Mouse (Mus musculus): ENCODE data around the gene Mapk11. TPM values are rescaled to one million over a fixed set of nuclear protein-coding genes. Genes with fewer than 3 reads are reported as not detected.

The Mapk11 gene
- polyA plus RNA-seq, 2 experiments: 7.0 to 13.4 TPM

GRCm38 (mm10) chr15:89122649-89123366 lies 26.6 kb downstream of the Mapk11 start, which contains the start of gene Tubgcp6:
Gene Tubgcp6, minus strand, starts transcription at chr15:89123112.
- Histone ChIP-seq H3K9ac (ENCODE audit: low read depth, low read length, severe bottlenecking) (peak within 1 kb of the TSS; percentile 85), H3K27me3 (ENCODE audit: control insufficient read depth, insufficient read depth, low read length) (no peaks in the 10 kb centered on the region)
- under 1% methylated on average over 47 of the region's 47 CpGs for WGBS

GRCm38 (mm10) chr15:89118007-89118406 lies 31.4 kb downstream of the Mapk11 start:
- no peak overlapping the region for H3K4me2 ChIP-seq (replicated peaks; ENCODE audit: low read depth, low read length, severe bottlenecking)
- ATAC-seq (ENCODE audit: low FRiP score, low read depth) (no peak), DNase-seq (ENCODE audit: low spot score) (no peak)
- no peak overlapping the region for H3K9ac ChIP-seq (ENCODE audit: low read depth, low read length, severe bottlenecking)
- TF ChIP-seq POLR2A (IDR thresholded peaks at IDR 0.05; ENCODE audit: borderline replicate concordance, extremely low read depth, insufficient read depth, insufficient read length): no peak
- H3K27me3 ChIP-seq (ENCODE audit: control insufficient read depth, insufficient read depth, low read length): no peaks in the 10 kb centered on the region
- no peaks in the 10 kb centered on the region for H3K9me3 ChIP-seq (ENCODE audit: control insufficient read depth, low read length)
- H3K4me3 ChIP-seq (replicated peaks; ENCODE audit: low read length): no peak overlapping the region
- H3K27ac ChIP-seq (replicated peaks; ENCODE audit: low read depth, low read length): no peak overlapping the region
- H3K4me1 ChIP-seq (ENCODE audit: control insufficient read depth, insufficient read depth, low read length): peaks cover 18% of the 10 kb centered on the region
- H3K36me3 ChIP-seq (ENCODE audit: control insufficient read depth, insufficient read depth, low read length): peaks cover 62% of the 10 kb centered on the region

More at GRCm38 (mm10) chr15:89122649-89123366, 26.6 kb downstream of the Mapk11 start, which contains the start of gene Tubgcp6:
- Histone ChIP-seq H3K4me3 (replicated peaks; ENCODE audit: low read length) (peak within 1 kb of the TSS; percentile 83), H3K36me3 (ENCODE audit: control insufficient read depth, insufficient read depth, low read length) (peaks cover 20% of the 10 kb centered on the region), H3K9me3 (ENCODE audit: control insufficient read depth, low read length) (no peaks in the 10 kb centered on the region), H3K4me2 (replicated peaks; ENCODE audit: low read depth, low read length, severe bottlenecking) (peak within 1 kb of the TSS; percentile 81), H3K4me1 (ENCODE audit: control insufficient read depth, insufficient read depth, low read length) (peaks cover 28% of the 10 kb centered on the region), H3K27ac (replicated peaks; ENCODE audit: low read depth, low read length) (peak within 1 kb of the TSS; percentile 56)
- ATAC-seq (ENCODE audit: low FRiP score, low read depth) (peak; percentile 93), DNase-seq (ENCODE audit: low spot score) (peak; percentile 94)
- peak; percentile 74; the same call in 1 of the 2 replicates for TF ChIP-seq POLR2A (IDR thresholded peaks at IDR 0.05; ENCODE audit: borderline replicate concordance, extremely low read depth, insufficient read depth, insufficient read length)

GRCm38 (mm10) chr15:89110147-89110546 lies 39.3 kb downstream of the Mapk11 start:
- Histone ChIP-seq H3K27ac (replicated peaks; ENCODE audit: low read depth, low read length) (no peak overlapping the region), H3K9ac (ENCODE audit: low read depth, low read length, severe bottlenecking) (no peak overlapping the region), H3K4me2 (replicated peaks; ENCODE audit: low read depth, low read length, severe bottlenecking) (no peak overlapping the region), H3K27me3 (ENCODE audit: control insufficient read depth, insufficient read depth, low read length) (no peaks in the 10 kb centered on the region), H3K4me3 (replicated peaks; ENCODE audit: low read length) (no peak overlapping the region), H3K9me3 (ENCODE audit: control insufficient read depth, low read length) (no peaks in the 10 kb centered on the region), H3K4me1 (ENCODE audit: control insufficient read depth, insufficient read depth, low read length) (no peaks in the 10 kb centered on the region), H3K36me3 (ENCODE audit: control insufficient read depth, insufficient read depth, low read length) (peaks cover 93% of the 10 kb centered on the region)
- DNase-seq (ENCODE audit: low spot score) (no peak), ATAC-seq (ENCODE audit: low FRiP score, low read depth) (no peak)
- 78% methylated on average over 9 of the region's 9 CpGs for WGBS
- TF ChIP-seq POLR2A (IDR thresholded peaks at IDR 0.05; ENCODE audit: borderline replicate concordance, extremely low read depth, insufficient read depth, insufficient read length): no peak

- no peaks in the 10 kb centered on the region for H3K4me1 ChIP-seq (ENCODE audit: control insufficient read depth, insufficient read depth, low read length)
- H3K9ac ChIP-seq (ENCODE audit: low read depth, low read length, severe bottlenecking): no peak overlapping the region
- 92% methylated on average over 1 of the region's 1 CpGs for WGBS
- H3K4me2 ChIP-seq (replicated peaks; ENCODE audit: low read depth, low read length, severe bottlenecking): no peak overlapping the region
- no peak overlapping the region for H3K4me3 ChIP-seq (replicated peaks; ENCODE audit: low read length)
- H3K27me3 ChIP-seq (ENCODE audit: control insufficient read depth, insufficient read depth, low read length): no peaks in the 10 kb centered on the region
- ATAC-seq (ENCODE audit: low FRiP score, low read depth) (no peak), DNase-seq (ENCODE audit: low spot score) (no peak)
- TF ChIP-seq POLR2A (IDR thresholded peaks at IDR 0.05; ENCODE audit: borderline replicate concordance, extremely low read depth, insufficient read depth, insufficient read length): no peak
- no peak overlapping the region for H3K27ac ChIP-seq (replicated peaks; ENCODE audit: low read depth, low read length)
- H3K36me3 ChIP-seq (ENCODE audit: control insufficient read depth, insufficient read depth, low read length): peaks cover 95% of the 10 kb centered on the region
- no peaks in the 10 kb centered on the region for H3K9me3 ChIP-seq (ENCODE audit: control insufficient read depth, low read length)
These were observed 42.5 kb downstream of the Mapk11 start for GRCm38 (mm10) chr15:89106976-89107375.

- 89% methylated on average over 13 of the region's 13 CpGs for WGBS
- H3K36me3 ChIP-seq (ENCODE audit: control insufficient read depth, insufficient read depth, low read length): peaks cover 95% of the 10 kb centered on the region
- no peak overlapping the region for H3K9ac ChIP-seq (ENCODE audit: low read depth, low read length, severe bottlenecking)
- no peak overlapping the region for H3K4me3 ChIP-seq (replicated peaks; ENCODE audit: low read length)
- no peak for TF ChIP-seq POLR2A (IDR thresholded peaks at IDR 0.05; ENCODE audit: borderline replicate concordance, extremely low read depth, insufficient read depth, insufficient read length)
- no peak overlapping the region for H3K4me2 ChIP-seq (replicated peaks; ENCODE audit: low read depth, low read length, severe bottlenecking)
- H3K9me3 ChIP-seq (ENCODE audit: control insufficient read depth, low read length): no peaks in the 10 kb centered on the region
- no peaks in the 10 kb centered on the region for H3K4me1 ChIP-seq (ENCODE audit: control insufficient read depth, insufficient read depth, low read length)
- H3K27ac ChIP-seq (replicated peaks; ENCODE audit: low read depth, low read length): no peak overlapping the region
- no peaks in the 10 kb centered on the region for H3K27me3 ChIP-seq (ENCODE audit: control insufficient read depth, insufficient read depth, low read length)
- DNase-seq (ENCODE audit: low spot score) (no peak), ATAC-seq (ENCODE audit: low FRiP score, low read depth) (no peak)
These were observed 43.4 kb downstream of the Mapk11 start for GRCm38 (mm10) chr15:89106073-89106472.
